Mouse (Mus musculus) heart, embryonic 11.5 days (tissue): ENCODE measurements around the gene Best2. TPM values are rescaled to one million over a fixed set of nuclear protein-coding genes. Genes with fewer than 3 reads are reported as not detected.

Experiments used
- ATAC-seq: fragments of 200-750 bp; cut with Nextera tagmentation; replicated peaks from 2 replicates; pipeline ENCODE4 v1.8.0; 2017; ENCODE audit warnings: moderate library complexity; ENCODE audit not compliant: insufficient number of reproducible peaks, low FRiP score, low TSS enrichment
- H3K27ac ChIP-seq: fragments of 300-500 bp; sonication (generic); 2 replicates; pipeline ENCODE4 v1.5.1; 2014; ENCODE audit warnings: mild to moderate bottlenecking, low read depth, low read length
- H3K27me3 ChIP-seq: fragments of 300-500 bp; sonication (generic); 2 replicates; pipeline ENCODE4 v1.6.1; 2014; ENCODE audit warnings: mild to moderate bottlenecking, low read length, mixed read lengths; ENCODE audit not compliant: control insufficient read depth, insufficient read depth
- H3K36me3 ChIP-seq: fragments of 300-500 bp; sonication (generic); 2 replicates; pipeline ENCODE4 v1.6.1; 2014; ENCODE audit warnings: mild to moderate bottlenecking, low read length, moderate library complexity, mixed read lengths; ENCODE audit not compliant: control insufficient read depth, insufficient read depth
- H3K4me1 ChIP-seq: fragments of 300-500 bp; sonication (generic); 2 replicates; pipeline ENCODE4 v1.6.1; 2014; ENCODE audit warnings: low read length; ENCODE audit not compliant: control insufficient read depth, insufficient read depth
- H3K4me2 ChIP-seq: fragments of 300-500 bp; sonication (generic); 2 replicates; pipeline ENCODE4 v1.6.1; 2014; ENCODE audit warnings: mild to moderate bottlenecking, moderate library complexity
- H3K4me3 ChIP-seq: fragments of 300-500 bp; sonication (generic); 2 replicates; pipeline ENCODE4 v1.5.1; 2014; ENCODE audit warnings: low read depth, low read length
- H3K9ac ChIP-seq: fragments of 300-500 bp; sonication (generic); 2 replicates; pipeline ENCODE4 v1.6.1; 2014; ENCODE audit warnings: mild to moderate bottlenecking, low read depth, low read length, moderate library complexity
- H3K9me3 ChIP-seq: fragments of 300-500 bp; sonication (generic); replicated peaks from 2 replicates; pipeline ENCODE4 v1.6.1; 2016; ENCODE audit warnings: low read length; ENCODE audit not compliant: control insufficient read depth
- WGBS: fragments of 180-500 bp; shearing (Covaris S2); extraction: QIAGEN DNeasy Blood & Tissue Kit; methylation state at CpG from one replicate; pipeline ENCODE4 v1.1.7; 2014; ENCODE audit not compliant: insufficient replicate concordance; 5-methylcytosine and 5-hydroxymethylcytosine counted together
- polyA plus RNA-seq: library from polyadenylated mRNA; unstranded; fragments of >200 nt; fragmentation: Nextera tagmentation; extraction: Ambion mirVana; gene quantifications from 2 replicates; pipeline ENCODE4 v1.2.1, GENCODE M21; 2014

Gene Best2
- polyA plus RNA-seq, 1 experiment from 2014 or later = not detected

- no peak overlapping the region for H3K27ac ChIP-seq
- no peak overlapping the region for H3K4me3 ChIP-seq
- H3K27me3 ChIP-seq = peaks cover 68% of the 10 kb centered on the region
- H3K36me3 ChIP-seq = no peaks in the 10 kb centered on the region
- H3K9me3 ChIP-seq = no peaks in the 10 kb centered on the region
- H3K4me2 ChIP-seq = no peak overlapping the region
- no peaks in the 10 kb centered on the region for H3K4me1 ChIP-seq
- H3K9ac ChIP-seq = no peak overlapping the region
- 14% methylated on average over 28 of the region's 28 CpGs for WGBS
- no peak for ATAC-seq
These were observed 3.1 kb downstream of the Best2 start for GRCm38 (mm10) chr8:85011242-85011641.

- H3K27ac ChIP-seq = no peak overlapping the region
- H3K4me1 ChIP-seq = no peaks in the 10 kb centered on the region
- H3K4me3 ChIP-seq = no peak overlapping the region
- peak overlapping the region; percentile 17 for H3K4me2 ChIP-seq
- H3K27me3 ChIP-seq = peaks cover 49% of the 10 kb centered on the region
- WGBS = 15% methylated on average over 23 of the region's 25 CpGs
- no peaks in the 10 kb centered on the region for H3K36me3 ChIP-seq
- no peaks in the 10 kb centered on the region for H3K9me3 ChIP-seq
- no peak overlapping the region for H3K9ac ChIP-seq
- ATAC-seq = no peak
These were observed 6.6 kb downstream of the Best2 start for GRCm38 (mm10) chr8:85007686-85008085.

GRCm38 (mm10) chr8:84997649-84998295, 16.6 kb downstream of the Best2 start:
- H3K4me1 ChIP-seq = peaks cover 9% of the 10 kb centered on the region
- peak overlapping the region; percentile 56; the same call in 1 of the 2 replicates for H3K9ac ChIP-seq
- no peak overlapping the region for H3K4me3 ChIP-seq
- no peaks in the 10 kb centered on the region for H3K9me3 ChIP-seq
- WGBS = 4% methylated on average over 19 of the region's 19 CpGs
- 0 out of 2 replicates have a peak, but pooled peaks have one; percentile 23 for ATAC-seq
- H3K27ac ChIP-seq = no peak overlapping the region
- peak overlapping the region; percentile 46 for H3K4me2 ChIP-seq
- H3K36me3 ChIP-seq = no peaks in the 10 kb centered on the region; the same call in 1 of the 2 replicates
- peaks cover 36% of the 10 kb centered on the region for H3K27me3 ChIP-seq

- H3K36me3 ChIP-seq = no peaks in the 10 kb centered on the region; the same call in 1 of the 2 replicates
- WGBS = 72% methylated on average over 5 of the region's 5 CpGs
- H3K4me2 ChIP-seq = no peak overlapping the region
- H3K27ac ChIP-seq = no peak overlapping the region
- H3K4me1 ChIP-seq = peaks cover 9% of the 10 kb centered on the region
- H3K9ac ChIP-seq = no peak overlapping the region
- H3K27me3 ChIP-seq = peaks cover 36% of the 10 kb centered on the region
- no peak for ATAC-seq
- H3K4me3 ChIP-seq = no peak overlapping the region
- no peaks in the 10 kb centered on the region for H3K9me3 ChIP-seq
These were observed 17.4 kb downstream of the Best2 start for GRCm38 (mm10) chr8:84996978-84997377.

- Histone ChIP-seq H3K4me3 (no peak overlapping the region), H3K4me1 (peaks cover 12% of the 10 kb centered on the region), H3K9ac (0 out of 2 replicates have a peak overlapping the region, but pooled peaks have one; percentile 4), H3K36me3 (no peaks in the 10 kb centered on the region; the same call in 1 of the 2 replicates), H3K9me3 (no peaks in the 10 kb centered on the region), H3K27ac (no peak overlapping the region), H3K27me3 (peaks cover 36% of the 10 kb centered on the region), H3K4me2 (0 out of 2 replicates have a peak overlapping the region, but pooled peaks have one; percentile 20)
- ATAC-seq = no peak
- 29% methylated on average over 25 of the region's 25 CpGs for WGBS
These were observed 18.7 kb downstream of the Best2 start for GRCm38 (mm10) chr8:84995680-84996079.

GRCm38 (mm10) chr8:84994375-84994774, 20.0 kb downstream of the Best2 start:
- Histone ChIP-seq H3K36me3 (no peaks in the 10 kb centered on the region; the same call in 1 of the 2 replicates), H3K4me2 (no peak overlapping the region), H3K4me3 (no peak overlapping the region), H3K9me3 (no peaks in the 10 kb centered on the region), H3K4me1 (peaks cover 13% of the 10 kb centered on the region), H3K27me3 (peaks cover 36% of the 10 kb centered on the region), H3K9ac (no peak overlapping the region), H3K27ac (no peak overlapping the region)
- no peak for ATAC-seq
- WGBS = 91% methylated on average over 9 of the region's 9 CpGs

GRCm38 (mm10) chr8:84990836-84991235, 23.5 kb downstream of the Best2 start:
- ATAC-seq = peak; percentile 51
- no peak overlapping the region for H3K27ac ChIP-seq

GRCm38 (mm10) chr8:84990349-84990748, 24.0 kb downstream of the Best2 start, which contains the start of gene Hook2:
TSS of gene Hook2 (plus strand) at chr8:84990603.
- under 1% methylated on average over 28 of the region's 28 CpGs for WGBS
- H3K27ac ChIP-seq = no peak within 1 kb of the TSS
- ATAC-seq = peak; percentile 90

More at GRCm38 (mm10) chr8:84990836-84991235, 23.5 kb downstream of the Best2 start:
- no peaks in the 10 kb centered on the region for H3K9me3 ChIP-seq
- peaks cover 12% of the 10 kb centered on the region for H3K4me1 ChIP-seq
- H3K36me3 ChIP-seq = no peaks in the 10 kb centered on the region; the same call in 1 of the 2 replicates
- peak overlapping the region; percentile 63 for H3K4me3 ChIP-seq
- peak overlapping the region; percentile 77 for H3K9ac ChIP-seq
- peaks cover 17% of the 10 kb centered on the region for H3K27me3 ChIP-seq
- peak overlapping the region; percentile 99 for H3K4me2 ChIP-seq
- WGBS = 2% methylated on average over 15 of the region's 15 CpGs

More at GRCm38 (mm10) chr8:84990349-84990748, 24.0 kb downstream of the Best2 start, which contains the start of gene Hook2:
- H3K9ac ChIP-seq = peak within 1 kb of the TSS; percentile 77
- H3K27me3 ChIP-seq = peaks cover 12% of the 10 kb centered on the region
- peak within 1 kb of the TSS; percentile 99 for H3K4me2 ChIP-seq
- H3K4me3 ChIP-seq = peak within 1 kb of the TSS; percentile 63
- no peaks in the 10 kb centered on the region; the same call in 1 of the 2 replicates for H3K36me3 ChIP-seq
- no peaks in the 10 kb centered on the region for H3K9me3 ChIP-seq
- H3K4me1 ChIP-seq = peaks cover 12% of the 10 kb centered on the region
